Mouse (Mus musculus): ENCODE measurements around the gene Kiss1r. TPM values are rescaled to one million over a fixed set of nuclear protein-coding genes. Genes with fewer than 3 reads are reported as not detected.

Kiss1r gene
- polyA plus RNA-seq, 1 experiment from 2014 or later, result 1.5 TPM

GRCm38 (mm10) chr10:79900951-79901410 lies 15.8 kb upstream of the Kiss1r start:
- Histone ChIP-seq H3K36me3 (peaks cover 62% of the 10 kb centered on the region), H3K27me3 (peaks cover 39% of the 10 kb centered on the region), H3K4me3 (no peak overlapping the region), H3K27ac (replicated peaks) (peak overlapping the region; percentile 63), H3K9me3 (no peaks in the 10 kb centered on the region), H3K4me2 (replicated peaks) (no peak overlapping the region), H3K4me1 (peaks cover 14% of the 10 kb centered on the region), H3K9ac (replicated peaks) (no peak overlapping the region)
- peak; percentile 52 for ATAC-seq (ENCODE audit: low FRiP score, low read depth)
- WGBS, result 0% methylated on average over 2 of the region's 2 CpGs

DNA sequence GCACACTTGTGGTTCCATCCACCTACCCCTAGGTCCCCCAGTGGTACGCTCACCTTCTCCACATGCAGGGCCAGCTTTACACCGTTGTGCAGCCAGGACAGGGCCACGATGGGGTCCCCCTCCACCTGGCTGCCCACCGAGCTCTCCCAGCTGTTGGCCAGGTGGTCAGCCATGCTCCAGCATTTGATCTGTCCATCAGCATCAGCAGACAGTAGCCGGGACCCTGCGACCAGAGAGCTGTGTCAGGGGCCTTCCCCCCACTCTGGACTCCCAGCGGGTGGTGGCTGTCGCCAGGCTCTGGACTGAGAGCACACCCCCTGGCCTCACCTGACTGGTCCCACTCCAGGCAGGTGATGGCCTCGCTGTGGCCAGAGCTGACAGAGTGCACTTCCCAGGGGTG lies 10.1 kb upstream of the Kiss1r start:
- H3K4me2 ChIP-seq (replicated peaks), result no peak overlapping the region
- no peaks in the 10 kb centered on the region for H3K9me3 ChIP-seq
- ATAC-seq (ENCODE audit: low FRiP score, low read depth), result no peak
- H3K27me3 ChIP-seq, result peaks cover 13% of the 10 kb centered on the region
- no peak overlapping the region for H3K4me3 ChIP-seq
- H3K36me3 ChIP-seq, result peaks cover 53% of the 10 kb centered on the region
- WGBS, result 91% methylated on average over 9 of the region's 9 CpGs
- peaks cover 10% of the 10 kb centered on the region for H3K4me1 ChIP-seq
- H3K9ac ChIP-seq (replicated peaks), result no peak overlapping the region
- H3K27ac ChIP-seq (replicated peaks), result no peak overlapping the region

DNA sequence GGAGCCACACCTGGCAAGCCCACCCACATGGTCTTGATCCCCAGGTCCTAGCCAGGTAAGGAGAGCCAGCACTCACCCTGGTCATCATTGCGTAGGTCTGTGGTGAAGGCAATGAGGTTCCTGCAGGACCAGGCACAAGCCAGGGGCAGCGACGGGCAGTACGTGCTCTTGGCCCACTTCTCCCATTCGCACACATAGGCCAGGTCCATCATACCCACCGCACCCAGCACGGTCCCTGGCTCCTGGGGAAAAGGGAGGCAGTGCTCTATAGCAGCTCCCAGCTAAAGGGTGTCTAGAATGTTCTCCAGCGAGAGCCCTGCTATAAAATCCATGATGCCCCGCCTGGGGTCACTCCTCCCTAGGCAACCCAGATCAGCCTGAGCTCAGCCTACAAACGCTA lies 9.4 kb upstream of the Kiss1r start:
- Histone ChIP-seq H3K9me3 (no peaks in the 10 kb centered on the region), H3K27me3 (peaks cover 9% of the 10 kb centered on the region), H3K9ac (replicated peaks) (no peak overlapping the region), H3K36me3 (peaks cover 61% of the 10 kb centered on the region), H3K27ac (replicated peaks) (no peak overlapping the region), H3K4me3 (no peak overlapping the region), H3K4me2 (replicated peaks) (no peak overlapping the region), H3K4me1 (peaks cover 9% of the 10 kb centered on the region)
- no peak for ATAC-seq (ENCODE audit: low FRiP score, low read depth)
- 98% methylated on average over 10 of the region's 10 CpGs for WGBS

DNA sequence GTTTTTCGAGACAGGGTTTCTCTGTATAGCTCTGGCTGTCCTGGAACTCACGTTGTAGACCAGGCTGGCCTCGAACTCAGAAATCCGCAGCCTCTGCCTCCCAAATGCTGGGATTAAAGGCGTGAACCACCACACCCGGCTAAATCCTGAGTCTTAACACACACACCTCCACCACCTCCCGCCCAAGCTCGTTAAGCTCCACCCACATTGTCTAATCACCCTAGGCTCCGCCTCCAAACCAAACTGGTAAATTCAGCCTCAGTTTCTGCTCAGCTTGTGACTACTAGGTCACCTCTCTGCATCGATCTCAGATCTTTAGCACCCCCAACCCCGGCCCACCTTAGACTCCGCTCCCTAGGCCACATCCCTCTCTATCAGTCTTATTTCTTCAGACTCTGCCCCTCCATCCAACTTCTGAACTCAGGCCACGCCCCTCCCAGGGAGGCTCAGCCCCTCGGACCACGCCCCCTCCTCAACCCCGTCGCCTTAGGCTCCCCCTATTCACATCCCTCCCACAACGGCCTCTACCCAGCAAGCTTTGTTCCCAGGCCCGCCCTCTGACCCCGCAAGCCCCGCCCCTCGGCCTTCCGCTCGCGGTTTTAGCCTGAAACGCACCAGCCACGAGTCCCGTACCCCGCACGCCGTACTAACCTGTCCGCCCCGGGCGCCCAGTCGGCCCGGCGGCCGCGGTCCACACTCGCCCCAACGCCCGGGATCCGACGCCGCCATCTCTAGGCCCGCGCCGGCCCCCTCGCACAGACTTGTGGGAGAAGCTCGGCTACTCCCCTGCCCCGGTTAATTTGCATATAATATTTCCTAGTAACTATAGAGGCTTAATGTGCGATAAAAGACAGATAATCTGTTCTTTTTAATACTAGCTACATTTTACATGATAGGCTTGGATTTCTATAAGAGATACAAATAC lies 8.3 kb upstream of the Kiss1r start, which contains the start of gene Med16:
Gene Med16 (minus strand): TSS at position 757 of the 925 bp plus-strand sequence.
- peaks cover 57% of the 10 kb centered on the region for H3K36me3 ChIP-seq
- peak within 1 kb of the TSS; percentile 98 for H3K27ac ChIP-seq (replicated peaks)
- no peaks in the 10 kb centered on the region for H3K9me3 ChIP-seq
- ATAC-seq (ENCODE audit: low FRiP score, low read depth), result peak; percentile 93
- peak within 1 kb of the TSS; percentile 46 for H3K4me2 ChIP-seq (replicated peaks)
- peak within 1 kb of the TSS; percentile 64 for H3K4me3 ChIP-seq
- WGBS, result 2% methylated on average over 52 of the region's 52 CpGs
- H3K27me3 ChIP-seq, result no peaks in the 10 kb centered on the region
- H3K4me1 ChIP-seq, result peaks cover 9% of the 10 kb centered on the region
- peak within 1 kb of the TSS; percentile 73 for H3K9ac ChIP-seq (replicated peaks)

DNA sequence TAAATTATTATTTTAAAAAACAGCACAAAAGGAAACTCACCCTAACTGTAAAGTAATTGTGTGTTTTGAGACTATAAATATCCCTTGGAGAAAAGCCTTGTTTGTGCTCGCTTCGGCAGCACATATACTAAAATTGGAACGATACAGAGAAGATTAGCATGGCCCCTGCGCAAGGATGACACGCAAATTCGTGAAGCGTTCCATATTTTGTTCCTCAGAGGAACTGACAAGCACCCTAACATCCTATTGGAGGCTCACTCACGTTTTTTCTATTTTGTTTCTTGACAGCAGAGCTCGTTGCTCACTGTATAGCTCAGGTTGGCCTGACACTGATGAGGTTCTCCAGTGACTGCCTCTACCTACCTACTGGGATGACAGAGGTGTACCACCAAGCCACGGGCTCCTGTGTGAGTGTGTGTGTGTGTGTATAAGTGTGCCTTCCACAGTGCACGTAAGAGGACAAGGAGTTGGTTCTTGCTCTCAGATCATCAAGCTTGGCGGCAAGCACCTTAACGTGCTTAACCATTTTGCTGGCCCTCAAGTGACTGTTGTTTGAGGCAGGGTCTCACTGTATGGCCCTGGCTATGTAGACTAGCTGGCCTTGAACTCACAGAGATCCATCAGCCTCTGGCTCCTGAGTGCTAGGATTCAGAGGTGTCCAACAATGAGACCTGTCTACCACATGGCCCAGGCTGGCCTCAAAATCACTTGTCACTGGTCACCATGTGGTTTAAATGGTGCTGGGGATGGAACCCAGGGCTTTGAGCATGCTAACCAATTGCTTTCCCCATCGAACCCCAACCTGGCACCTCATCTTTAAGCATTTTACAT lies 7.5 kb upstream of the Kiss1r start:
- H3K27me3 ChIP-seq, result no peaks in the 10 kb centered on the region
- 26% methylated on average over 14 of the region's 14 CpGs for WGBS
- peaks cover 15% of the 10 kb centered on the region for H3K4me1 ChIP-seq
- H3K9me3 ChIP-seq, result no peaks in the 10 kb centered on the region
- H3K9ac ChIP-seq (replicated peaks), result 0 out of 2 replicates have a peak overlapping the region, but pooled peaks have one; percentile 31
- peak overlapping the region; percentile 35 for H3K4me2 ChIP-seq (replicated peaks)
- no peak; the same call in 1 of the 2 replicates for ATAC-seq (ENCODE audit: low FRiP score, low read depth)
- H3K27ac ChIP-seq (replicated peaks), result peak overlapping the region; percentile 76
- H3K4me3 ChIP-seq, result peak overlapping the region; percentile 12; the same call in 1 of the 2 replicates
- H3K36me3 ChIP-seq, result peaks cover 51% of the 10 kb centered on the region

GRCm38 (mm10) chr10:79910556-79910955 lies 6.2 kb upstream of the Kiss1r start, which contains the start of gene Gm26602:
Gene Gm26602 (plus strand): TSS chr10:79910856.
- 0 out of 2 replicates have a peak within 1 kb of the TSS, but pooled peaks have one; percentile 12 for H3K4me3 ChIP-seq
- no peak within 1 kb of the TSS for H3K9ac ChIP-seq (replicated peaks)
- H3K9me3 ChIP-seq, result no peaks in the 10 kb centered on the region
- H3K4me2 ChIP-seq (replicated peaks), result no peak within 1 kb of the TSS; the same call in 1 of the 2 replicates
- peaks cover 27% of the 10 kb centered on the region for H3K4me1 ChIP-seq
- WGBS, result 96% methylated on average over 4 of the region's 4 CpGs
- peaks cover 41% of the 10 kb centered on the region for H3K36me3 ChIP-seq
- ATAC-seq (ENCODE audit: low FRiP score, low read depth), result no peak
- H3K27me3 ChIP-seq, result no peaks in the 10 kb centered on the region
- peak within 1 kb of the TSS; percentile 76 for H3K27ac ChIP-seq (replicated peaks)

GRCm38 (mm10) chr10:79912412-79912811 lies 4.4 kb upstream of the Kiss1r start:
- H3K4me3 ChIP-seq, result no peak overlapping the region
- peaks cover 26% of the 10 kb centered on the region for H3K36me3 ChIP-seq
- H3K4me2 ChIP-seq (replicated peaks), result no peak overlapping the region
- no peak overlapping the region; the same call in 1 of the 2 replicates for H3K9ac ChIP-seq (replicated peaks)
- peaks cover 40% of the 10 kb centered on the region for H3K4me1 ChIP-seq
- peaks cover 4% of the 10 kb centered on the region for H3K27me3 ChIP-seq
- 76% methylated on average over 20 of the region's 20 CpGs for WGBS
- H3K27ac ChIP-seq (replicated peaks), result no peak overlapping the region
- H3K9me3 ChIP-seq, result no peaks in the 10 kb centered on the region
- no peak for ATAC-seq (ENCODE audit: low FRiP score, low read depth)

DNA sequence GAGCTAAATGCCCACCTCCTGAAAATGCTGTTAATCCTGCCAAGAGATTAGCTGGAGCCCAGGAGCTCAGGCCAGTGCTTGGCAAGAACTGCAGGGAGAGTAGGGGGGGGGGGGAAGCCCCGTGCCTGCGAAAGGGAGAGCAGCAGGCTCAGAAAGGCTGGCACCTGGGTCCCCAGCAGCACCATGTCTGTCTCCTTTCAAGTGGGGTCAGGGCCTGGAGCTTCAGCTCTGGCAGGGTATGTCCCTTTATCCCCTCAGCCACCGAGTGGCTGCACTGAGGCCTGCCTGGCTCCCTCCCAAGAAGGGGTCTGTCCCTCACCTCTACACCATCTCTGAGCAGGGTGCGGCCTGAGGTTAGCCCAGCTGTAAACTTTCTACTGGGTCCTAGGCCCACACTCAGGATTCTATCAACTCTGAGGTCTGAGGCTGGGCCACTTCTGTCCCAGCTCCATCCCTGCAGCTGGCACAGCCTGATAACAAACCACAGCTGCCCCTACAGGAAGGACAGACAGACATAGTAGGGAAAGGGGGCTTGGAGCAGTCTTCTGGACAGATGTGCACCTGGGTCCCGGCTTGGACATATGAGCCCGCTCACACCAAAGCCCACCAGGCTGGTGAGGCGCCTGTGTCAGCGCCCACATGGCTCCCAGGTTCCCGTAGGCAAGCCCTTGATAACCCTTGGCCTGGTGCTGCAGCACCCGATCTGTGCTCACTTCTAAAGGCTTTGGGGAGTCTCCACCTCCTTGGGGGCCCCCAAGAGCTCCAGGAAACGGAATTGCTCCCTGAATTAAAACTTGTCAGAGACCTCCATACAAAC lies 2.4 kb upstream of the Kiss1r start:
- no peak overlapping the region; the same call in 1 of the 2 replicates for H3K9ac ChIP-seq (replicated peaks)
- peaks cover 42% of the 10 kb centered on the region for H3K4me1 ChIP-seq
- 66% methylated on average over 11 of the region's 11 CpGs for WGBS
- no peaks in the 10 kb centered on the region for H3K9me3 ChIP-seq
- no peak overlapping the region for H3K4me3 ChIP-seq
- ATAC-seq (ENCODE audit: low FRiP score, low read depth), result no peak
- peaks cover 23% of the 10 kb centered on the region for H3K27me3 ChIP-seq
- H3K27ac ChIP-seq (replicated peaks), result peak overlapping the region; percentile 39; the same call in 1 of the 2 replicates
- H3K4me2 ChIP-seq (replicated peaks), result 0 out of 2 replicates have a peak overlapping the region, but pooled peaks have one; percentile 98
- peaks cover 26% of the 10 kb centered on the region for H3K36me3 ChIP-seq

- H3K4me1 ChIP-seq, result peaks cover 42% of the 10 kb centered on the region
Measured at GRCm38 (mm10) chr10:79914948-79915596, 1.7 kb upstream of the Kiss1r start.

GRCm38 (mm10) chr10:79916081-79916480 lies 690 bp upstream of the Kiss1r start:
- H3K27ac ChIP-seq (replicated peaks), result peak overlapping the region; percentile 62
- peaks cover 52% of the 10 kb centered on the region for H3K4me1 ChIP-seq
- 7% methylated on average over 8 of the region's 8 CpGs for WGBS

More at GRCm38 (mm10) chr10:79914948-79915596, 1.7 kb upstream of the Kiss1r start:
- WGBS, result 77% methylated on average over 7 of the region's 7 CpGs
- H3K9me3 ChIP-seq, result no peaks in the 10 kb centered on the region
- no peak overlapping the region for H3K4me3 ChIP-seq
- H3K27ac ChIP-seq (replicated peaks), result no peak overlapping the region
- peaks cover 31% of the 10 kb centered on the region for H3K27me3 ChIP-seq
- H3K9ac ChIP-seq (replicated peaks), result peak overlapping the region; percentile 96; the same call in 1 of the 2 replicates
- no peak for ATAC-seq (ENCODE audit: low FRiP score, low read depth)
- peak overlapping the region; percentile 98; the same call in 1 of the 2 replicates for H3K4me2 ChIP-seq (replicated peaks)
- peaks cover 26% of the 10 kb centered on the region for H3K36me3 ChIP-seq

More at GRCm38 (mm10) chr10:79916081-79916480, 690 bp upstream of the Kiss1r start:
- Histone ChIP-seq H3K27me3 (peaks cover 41% of the 10 kb centered on the region), H3K4me2 (replicated peaks) (peak overlapping the region; percentile 98), H3K4me3 (peak overlapping the region; percentile 82), H3K36me3 (peaks cover 18% of the 10 kb centered on the region), H3K9me3 (no peaks in the 10 kb centered on the region), H3K9ac (replicated peaks) (peak overlapping the region; percentile 96)
- ATAC-seq (ENCODE audit: low FRiP score, low read depth), result no peak

All from midbrain, embryonic 12.5 days (tissue).